Mouse (Mus musculus) fibroblast of lung, adult 2 months (primary cell): Measurements from ENCODE around the gene Agpat2.

Experiments used
- DNase-seq: peaks from one replicate; pipeline ENCODE4 v3.0.0-alpha.2; 2011; ENCODE audit warnings: low read depth

Agpat2 gene

DNA sequence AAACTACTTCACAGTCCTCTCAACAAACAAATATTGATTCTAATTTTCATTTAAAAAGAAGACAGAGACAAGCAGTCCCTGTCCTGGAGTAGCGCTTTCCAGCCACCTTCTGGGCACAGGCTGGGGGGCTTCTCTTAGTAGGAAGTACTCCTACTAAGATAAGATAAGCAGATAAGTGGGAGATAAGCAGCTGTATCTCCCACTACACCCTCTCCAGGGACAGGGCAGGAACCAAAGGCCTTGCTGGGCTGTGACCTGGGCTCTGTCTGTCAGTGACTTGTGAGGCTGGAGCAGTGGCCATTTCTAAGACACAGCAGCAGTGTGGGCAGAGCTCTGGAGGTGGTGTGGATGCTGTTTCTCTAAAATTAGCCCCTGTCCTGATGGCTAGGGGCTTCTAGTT, 28.8 kb downstream of the Agpat2 start:
- DNase-seq, result no peak

DNA sequence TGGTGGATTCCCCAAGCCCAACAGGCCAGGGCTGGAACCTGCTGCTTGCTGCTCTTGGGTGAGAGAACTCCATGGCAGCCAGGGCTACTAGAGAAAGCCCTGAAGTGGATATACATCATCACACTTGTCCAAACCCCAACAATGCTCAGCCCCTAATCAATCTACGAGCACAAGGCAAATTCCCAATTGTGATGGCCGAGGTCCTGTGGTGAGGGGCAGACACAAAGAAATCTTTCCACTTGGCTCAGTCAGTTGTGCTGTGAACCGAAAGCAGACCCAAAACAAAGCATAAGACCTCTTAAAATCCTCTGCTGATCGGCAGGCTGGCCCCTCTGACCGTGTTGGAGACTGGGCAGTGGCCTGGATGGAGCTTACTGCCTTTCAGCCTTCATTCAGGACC, 29.4 kb downstream of the Agpat2 start:
- DNase-seq, result no peak

DNA sequence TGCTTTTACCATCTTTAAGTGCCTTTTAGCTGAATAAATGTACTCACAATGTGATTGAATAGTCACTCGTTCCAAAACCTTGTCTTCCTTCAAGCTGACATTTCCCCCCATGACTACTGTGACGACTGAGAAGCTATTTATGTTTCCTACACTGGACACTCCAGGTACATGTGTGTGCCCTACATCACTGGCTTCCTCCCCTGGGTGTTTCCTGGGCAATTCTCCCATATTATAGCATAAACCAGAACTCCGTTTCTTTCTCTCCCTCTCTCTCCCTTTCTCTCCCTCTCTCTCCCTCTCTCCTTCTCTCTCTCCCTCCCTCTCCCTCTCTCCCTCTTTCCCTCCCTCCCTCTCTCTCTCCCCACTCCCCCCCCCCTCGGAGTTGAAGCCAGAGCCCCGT, 30.4 kb downstream of the Agpat2 start:
- DNase-seq, result no peak

DNA sequence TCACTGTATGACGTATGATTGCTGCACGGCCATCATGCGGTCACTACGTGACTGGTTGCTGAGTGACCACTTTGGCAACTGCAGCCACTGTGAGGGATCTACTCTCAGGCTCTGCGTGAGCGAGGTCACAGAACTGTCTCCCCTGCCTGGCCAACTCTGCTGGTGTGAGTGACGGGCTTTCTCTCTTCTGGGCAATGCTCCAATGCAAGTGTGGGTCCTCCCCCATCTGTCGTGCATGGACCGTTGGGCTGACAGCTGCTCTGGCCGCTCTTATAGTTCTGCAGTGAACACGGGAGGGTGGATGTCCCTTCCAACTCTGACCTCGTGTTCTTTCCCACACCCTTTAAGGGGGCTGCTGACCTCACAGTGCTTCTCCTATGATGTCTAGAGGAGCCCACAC, 30.8 kb downstream of the Agpat2 start:
- DNase-seq, result no peak

DNA sequence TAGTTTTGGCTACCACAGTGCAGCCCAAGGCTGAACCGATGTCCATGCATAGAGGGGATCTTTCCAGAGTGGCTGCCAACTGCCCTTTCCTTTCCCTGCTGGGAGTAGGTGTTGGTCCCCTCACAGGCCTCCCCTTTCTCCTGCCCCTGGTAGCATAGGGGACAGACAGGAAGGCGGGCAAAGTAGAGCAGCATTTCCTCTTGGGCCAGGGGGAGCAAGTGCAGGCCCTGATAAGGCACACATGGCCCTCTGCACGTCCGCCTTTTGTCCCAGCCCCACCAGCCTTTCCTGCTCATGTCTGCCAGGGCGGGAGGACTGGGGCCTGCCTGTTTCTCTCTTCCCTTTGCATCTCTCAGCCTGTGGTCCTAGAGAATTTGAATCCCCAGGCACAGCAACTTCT, 32.4 kb downstream of the Agpat2 start:
- no peak for DNase-seq

DNA sequence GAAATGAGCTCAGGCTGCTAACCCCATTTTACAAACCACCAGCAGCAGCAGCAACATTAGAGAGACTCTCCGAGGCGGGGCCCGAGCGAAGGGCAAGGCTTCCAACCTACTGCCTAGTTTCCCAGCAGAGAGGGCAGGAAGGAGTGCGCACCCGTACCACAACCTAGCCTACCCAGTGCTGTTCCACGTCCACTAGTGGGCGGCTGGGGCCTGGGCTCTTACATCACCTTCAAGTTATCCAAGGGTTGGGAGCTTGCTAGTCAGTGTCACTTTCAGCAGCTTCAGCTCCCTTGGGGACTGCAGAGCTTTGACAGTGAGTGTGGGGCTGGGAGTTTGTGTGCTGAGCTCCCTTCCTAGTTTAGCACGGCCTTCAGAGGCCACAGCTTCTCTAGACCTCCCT, 32.8 kb downstream of the Agpat2 start:
- DNase-seq, result no peak

DNA sequence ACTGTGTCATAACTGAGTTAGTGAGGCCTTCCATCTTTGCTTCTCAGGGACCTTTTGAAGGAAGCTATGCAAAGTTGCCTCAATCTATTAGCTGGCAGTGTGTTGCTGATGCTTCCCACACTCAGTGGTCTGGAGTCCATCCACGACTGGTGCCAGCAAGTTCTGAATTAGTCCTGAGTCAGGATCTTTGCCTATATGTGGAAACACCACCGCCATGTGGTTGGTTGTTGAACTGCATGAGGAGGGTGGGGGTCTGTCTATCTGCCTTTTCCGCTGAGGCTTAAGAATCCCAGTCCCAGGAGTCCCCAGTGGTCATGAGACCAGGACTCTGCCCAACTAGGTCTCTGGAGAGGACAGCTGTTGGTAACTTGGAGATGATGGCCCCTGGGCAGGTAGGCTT, 34.2 kb downstream of the Agpat2 start:
- DNase-seq, result peak; percentile 49

DNA sequence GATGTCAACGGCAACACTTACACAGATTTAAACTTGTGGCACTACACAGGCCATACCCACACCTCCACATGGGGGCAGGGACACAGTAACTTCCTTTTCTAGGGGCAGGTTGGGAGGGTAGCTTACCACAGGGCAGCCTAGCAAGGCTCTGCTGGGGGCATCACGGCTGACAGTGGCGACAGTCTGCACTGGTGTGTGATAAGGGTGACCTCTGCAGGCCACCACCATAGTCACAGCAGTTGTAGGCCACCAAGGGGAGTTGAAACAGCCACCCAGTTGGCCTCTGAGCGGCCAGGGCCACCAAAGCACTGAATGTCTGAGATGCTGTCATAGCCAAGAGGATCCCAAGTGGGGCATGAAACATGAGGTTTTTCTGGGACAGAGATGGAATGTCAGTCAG, 38.0 kb downstream of the Agpat2 start:
- no peak for DNase-seq

DNA sequence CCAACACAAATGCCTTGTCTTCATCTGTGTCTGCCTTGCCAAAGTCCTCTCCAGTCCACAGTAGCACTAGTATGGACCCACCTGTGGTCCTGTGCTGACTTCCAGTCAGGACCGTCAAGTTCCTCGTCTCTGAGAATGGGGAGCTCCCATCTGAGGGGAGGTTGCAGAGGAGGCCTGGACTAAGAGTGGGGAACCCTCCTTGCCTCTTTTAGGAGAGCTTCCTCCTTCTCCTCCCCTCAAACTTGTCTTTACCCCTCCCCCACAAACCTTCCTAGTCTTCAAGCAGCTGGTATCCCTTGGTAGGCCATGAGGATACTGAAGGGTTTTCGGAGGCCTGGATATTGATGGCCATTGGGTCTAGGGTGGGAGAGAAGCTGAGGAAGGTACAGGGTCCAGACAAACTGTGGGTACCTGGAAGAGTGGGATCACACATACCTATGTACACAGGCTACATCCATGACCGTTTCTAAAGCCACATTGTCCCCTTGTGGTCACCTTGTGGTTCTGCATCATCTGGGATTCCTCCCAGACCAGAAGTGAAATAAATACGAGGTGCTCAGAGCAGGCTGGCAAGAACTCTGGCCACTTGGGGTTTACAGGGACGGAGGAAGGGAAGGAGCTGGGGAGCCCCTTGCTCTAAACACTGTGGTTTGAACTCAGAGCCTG, 42.7 kb downstream of the Agpat2 start:
- peak; percentile 56 for DNase-seq

DNA sequence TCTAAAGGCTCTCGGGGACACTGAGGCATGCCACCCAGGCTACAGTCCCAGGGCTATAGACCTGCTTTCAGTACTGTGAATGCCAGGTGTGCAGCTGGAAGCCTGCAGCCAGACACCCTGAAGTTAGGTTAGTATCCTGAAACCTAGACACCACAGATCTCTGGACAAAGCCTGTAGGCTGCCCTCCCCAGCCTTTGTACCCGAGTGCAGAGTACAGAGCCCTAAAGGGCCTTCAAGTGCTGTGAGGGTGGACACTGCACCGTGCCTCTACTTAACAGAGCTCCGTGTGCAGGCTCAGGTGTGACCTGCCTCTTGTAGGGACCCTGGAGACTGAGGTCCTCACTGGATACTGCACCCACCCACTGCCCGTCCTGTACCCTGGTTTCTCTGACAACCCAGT, 43.7 kb downstream of the Agpat2 start:
- DNase-seq, result no peak

DNA sequence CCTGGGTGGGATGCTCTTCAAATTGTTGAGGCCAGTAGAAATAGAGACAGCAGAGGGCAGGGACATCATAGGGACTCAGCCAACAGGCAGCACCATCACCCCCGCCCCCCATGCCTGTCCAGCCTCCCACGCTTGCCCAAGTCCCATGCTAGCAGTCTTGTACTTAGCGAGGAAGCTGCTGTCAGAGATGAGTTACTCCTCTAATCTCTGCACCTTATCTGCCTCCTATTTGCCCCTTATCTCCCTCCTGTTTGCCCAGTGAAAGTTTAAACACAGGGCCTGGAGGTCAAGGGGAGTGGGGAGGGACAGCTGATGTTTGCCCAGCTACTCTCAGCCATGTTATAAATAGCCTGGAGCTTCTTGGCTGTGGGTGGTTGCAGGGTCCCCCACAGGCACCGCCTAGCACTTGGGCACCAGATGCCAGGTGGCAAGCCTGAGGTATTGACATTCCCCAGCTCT, 47.7 kb downstream of the Agpat2 start:
- no peak for DNase-seq

DNA sequence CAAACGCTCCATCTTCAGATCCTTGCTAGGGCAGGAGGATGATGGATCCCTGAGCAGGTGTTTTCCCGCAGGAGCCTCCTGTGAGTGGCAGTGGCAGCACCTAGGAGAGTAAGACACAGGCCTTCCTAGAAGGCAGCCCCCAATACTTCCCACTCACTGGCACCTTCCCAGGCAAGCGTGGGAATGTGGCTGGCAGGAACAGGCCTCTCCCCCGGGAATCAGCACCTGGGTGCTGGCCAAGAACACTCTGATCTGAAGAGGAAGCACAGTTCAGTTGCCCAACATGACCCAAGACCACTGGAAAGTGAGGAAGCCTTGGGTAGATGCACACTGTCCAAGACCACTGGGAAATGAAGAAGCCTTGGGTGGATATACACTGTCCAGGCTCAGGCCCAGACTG, 49.1 kb downstream of the Agpat2 start:
- no peak for DNase-seq

DNA sequence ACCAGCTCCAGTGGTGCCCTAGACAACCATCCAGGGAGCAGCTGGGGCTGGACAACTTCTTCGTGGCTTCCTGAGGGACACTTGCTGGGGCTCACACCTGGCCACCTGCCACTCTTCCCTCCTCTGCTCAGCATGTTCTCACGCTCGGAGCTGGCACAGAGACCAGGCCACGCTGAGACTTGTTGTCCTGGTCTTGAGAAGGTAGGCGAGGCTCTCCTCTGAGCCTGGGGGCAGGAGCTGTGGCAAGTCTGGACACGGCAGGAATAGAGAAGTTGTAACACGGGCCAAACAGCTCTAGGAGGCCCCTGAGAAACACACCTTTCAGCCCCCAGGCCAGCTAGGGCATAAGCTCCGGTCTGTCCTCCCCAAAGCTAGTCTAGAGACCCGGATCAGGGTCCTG, 50.3 kb downstream of the Agpat2 start:
- no peak for DNase-seq

DNA sequence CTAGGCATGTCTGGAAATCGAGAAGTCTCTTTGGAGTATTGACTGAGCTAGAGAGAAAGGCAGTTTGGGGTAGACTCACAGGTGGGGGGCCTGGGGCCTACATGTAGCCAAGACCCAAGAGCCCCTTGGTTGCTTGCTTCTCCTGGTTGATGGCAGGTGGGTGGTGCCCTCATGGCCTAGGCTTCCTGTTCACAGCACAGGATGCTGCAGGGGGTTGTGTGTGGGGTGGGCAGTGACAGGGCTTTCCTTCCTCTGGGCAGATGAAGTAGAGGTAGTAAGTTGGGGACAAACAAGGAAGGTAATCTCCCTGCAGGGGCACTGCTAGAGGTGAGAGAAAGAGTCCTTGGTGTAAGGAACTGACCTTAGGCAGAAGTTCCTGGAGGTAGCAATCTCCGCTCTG, 52.2 kb downstream of the Agpat2 start:
- DNase-seq, result no peak

DNA sequence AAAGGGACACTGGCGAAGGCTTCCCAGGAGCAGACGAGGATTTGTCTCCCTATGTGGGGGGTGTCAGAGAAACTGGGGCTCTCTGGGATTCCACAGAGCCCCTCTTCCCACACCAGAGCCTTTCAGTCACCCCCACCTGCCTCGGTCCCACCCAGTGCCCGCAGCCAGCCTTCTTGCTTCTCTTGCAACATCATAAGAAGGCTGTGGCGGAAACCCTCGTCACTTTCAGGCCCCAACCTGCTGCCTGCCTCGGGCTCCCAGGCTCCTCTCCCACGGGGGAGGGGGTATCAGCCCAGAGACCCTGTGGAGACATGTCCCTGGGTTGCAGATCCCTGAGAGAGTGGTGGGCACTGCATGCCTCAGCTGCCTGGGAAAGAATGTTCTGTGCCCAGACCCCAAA, 52.8 kb downstream of the Agpat2 start:
- no peak for DNase-seq

DNA sequence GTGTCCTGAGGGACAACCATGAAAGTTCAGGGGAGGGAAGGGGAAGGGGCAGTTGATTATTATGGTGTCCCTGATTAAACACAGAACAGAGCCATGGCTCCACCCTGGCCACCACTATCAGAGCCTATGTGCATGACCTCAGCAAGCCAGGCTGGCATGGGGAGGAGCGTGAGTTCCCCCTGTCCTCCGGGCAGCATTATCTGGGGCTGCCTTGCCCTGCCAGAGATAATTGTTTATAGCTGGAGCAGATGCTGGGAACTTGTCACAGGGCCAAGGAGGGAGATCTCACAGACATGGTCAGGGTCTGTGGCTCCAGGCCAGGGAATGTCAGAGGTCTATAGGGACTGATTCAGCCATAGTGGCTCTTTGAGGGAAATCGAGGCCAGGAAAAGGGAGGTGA, 53.4 kb downstream of the Agpat2 start:
- DNase-seq, result no peak

DNA sequence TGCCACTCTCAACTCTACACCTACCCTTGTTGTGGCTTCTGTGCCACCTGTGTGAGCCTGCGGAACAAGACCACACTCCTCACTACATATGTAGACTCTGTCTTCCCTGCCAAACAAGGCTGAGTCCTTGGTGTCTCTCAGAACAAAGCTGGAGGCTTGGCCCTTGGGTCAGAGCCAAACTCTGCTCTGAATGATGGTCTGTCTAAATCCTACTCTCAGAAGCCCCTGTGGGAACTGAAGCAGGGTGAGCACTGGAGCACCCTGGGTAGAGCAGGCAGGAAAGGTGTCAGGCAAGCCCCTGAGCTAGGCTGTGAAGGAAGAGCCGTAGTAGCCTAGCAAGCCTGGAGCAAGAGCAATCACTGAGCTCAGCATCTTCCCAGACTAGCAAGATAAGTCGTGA, 54.0 kb downstream of the Agpat2 start:
- DNase-seq, result no peak

DNA sequence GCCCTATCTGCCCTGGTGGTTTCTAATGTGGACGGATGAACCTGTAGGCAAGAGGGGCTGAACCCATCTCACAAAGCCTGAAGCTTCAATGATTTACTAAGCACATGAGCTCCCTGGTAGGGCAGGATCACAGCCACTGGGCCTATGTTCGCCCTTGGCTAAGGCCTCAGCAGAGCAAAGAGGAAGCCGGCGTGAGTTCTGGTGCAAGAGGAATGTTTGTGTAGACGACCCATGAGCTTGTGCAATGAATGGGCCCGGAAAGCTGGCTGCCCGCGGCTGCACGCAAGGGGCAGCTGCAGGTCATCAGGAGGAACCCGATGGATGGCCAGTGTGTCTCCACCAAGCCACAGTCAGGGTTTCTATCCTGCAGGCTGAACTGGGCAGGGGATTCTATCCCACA, 54.4 kb downstream of the Agpat2 start:
- DNase-seq, result no peak

DNA sequence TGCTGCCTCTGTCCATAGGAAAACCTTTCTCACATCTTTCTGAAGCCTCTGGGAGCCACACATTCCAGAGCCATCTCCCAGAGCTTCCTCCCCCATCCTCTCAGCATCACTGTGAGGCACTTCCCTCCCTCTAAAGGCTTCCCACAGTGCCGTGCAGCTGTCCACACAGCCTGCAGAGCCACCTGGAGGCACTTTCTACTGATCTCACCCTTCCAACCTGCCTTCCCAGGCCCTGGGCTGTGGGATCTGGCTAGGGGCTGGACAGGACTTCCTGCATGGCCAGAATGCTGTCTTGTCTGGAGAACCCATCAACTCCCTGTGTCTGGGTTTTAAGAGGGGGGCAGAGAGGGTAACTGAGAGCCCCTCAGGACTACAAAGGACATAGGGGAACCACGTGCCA, 56.7 kb downstream of the Agpat2 start:
- DNase-seq, result no peak

DNA sequence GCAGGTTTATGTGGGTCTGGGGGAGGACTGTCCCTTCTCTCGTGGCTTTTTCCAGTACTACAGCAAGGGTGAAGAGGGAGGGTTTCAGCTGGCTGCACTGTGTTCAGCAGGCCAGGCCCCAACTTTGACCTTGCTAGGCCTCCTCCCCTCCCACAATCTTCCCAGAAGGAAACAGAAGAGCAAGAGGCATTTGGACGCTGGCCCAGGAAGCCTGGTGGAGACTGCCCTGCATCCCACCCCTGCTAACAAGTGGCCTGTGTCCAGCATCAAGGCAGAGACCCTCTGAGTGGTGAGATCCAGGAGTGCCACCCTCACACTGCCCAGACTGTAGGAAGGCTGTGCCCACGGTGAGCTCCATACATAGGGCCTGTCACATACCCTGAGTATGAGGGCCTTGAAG, 60.0 kb downstream of the Agpat2 start:
- no peak for DNase-seq

DNA sequence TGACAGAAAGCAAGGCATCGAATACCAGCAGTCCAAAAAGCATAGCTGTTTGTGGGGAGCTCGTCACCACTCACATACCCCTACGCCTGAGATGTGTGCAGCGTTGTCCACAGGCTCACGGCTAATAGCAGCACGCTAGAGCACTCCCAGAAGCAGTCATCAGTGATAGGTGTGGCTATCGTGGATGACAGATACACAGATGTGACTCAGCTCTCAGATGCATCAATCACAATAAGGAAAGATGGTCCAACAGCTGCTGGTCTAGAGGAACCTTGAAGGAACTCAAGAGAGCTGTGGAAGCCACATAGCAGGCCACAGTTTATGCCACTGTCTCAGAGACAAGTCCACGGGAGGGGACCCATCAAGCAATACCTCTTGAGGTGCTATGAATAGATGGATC, 60.4 kb downstream of the Agpat2 start:
- DNase-seq, result no peak

DNA sequence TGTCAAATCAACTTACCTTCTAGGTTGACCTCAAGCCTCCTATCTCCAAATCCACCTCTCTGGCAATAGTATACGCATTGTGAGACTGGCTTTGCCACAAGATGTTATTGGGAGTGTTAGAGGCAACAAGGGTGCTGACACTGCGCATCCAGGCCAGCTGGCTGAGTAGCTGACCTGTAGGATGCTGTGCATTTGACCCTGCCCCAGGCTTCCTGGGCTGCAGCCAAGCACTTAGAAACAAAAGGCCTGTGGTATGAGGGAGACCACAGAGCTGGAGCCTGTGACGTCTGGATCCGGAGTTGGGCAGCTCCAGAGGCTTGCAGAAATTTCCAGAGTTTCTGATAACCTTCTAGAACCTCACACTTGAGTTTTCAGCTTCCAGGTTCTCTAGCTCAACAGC, 61.1 kb downstream of the Agpat2 start:
- DNase-seq, result no peak
